Mouse (Mus musculus): ENCODE data around the gene Frzb.

Gene Frzb

DNA sequence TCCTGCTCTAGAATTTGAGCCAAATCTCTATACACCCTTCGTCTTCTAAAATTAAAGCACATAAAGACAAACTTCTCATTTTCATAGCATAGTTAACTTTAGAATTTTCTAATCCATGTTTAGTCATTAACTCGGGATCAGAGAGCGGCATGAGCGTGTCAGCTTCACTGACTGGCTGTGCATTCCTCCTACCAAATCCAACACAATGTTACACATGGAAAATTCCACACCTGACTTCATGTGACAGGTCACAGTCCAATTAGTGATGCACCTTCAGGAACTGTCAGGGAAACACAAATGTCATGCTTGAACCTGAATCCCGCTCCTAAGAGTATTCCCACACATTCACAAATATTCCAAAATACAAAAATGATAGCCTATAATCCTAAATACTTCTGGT, 24.3 kb downstream of the Frzb start:
- no peak for DNase-seq

DNA sequence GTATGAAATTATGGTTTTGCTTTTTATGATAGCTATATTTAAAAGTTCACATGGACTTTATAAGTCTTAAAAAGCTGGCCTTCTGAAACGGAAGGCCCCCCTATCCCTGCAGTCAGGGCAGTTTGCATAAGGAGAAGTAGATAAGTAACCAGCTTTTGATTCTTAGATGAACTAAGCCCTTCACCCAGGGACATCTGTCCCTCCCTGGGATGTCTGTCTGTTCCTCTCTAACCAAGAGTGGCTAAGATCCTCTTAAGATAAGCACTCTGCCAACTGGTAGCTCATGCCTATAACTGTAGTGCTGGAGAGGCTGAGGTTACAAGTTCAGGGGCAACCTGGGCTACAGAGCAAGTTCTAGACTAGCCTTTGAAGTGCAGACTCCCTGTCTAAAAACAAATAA, 25.4 kb downstream of the Frzb start:
- no peak for DNase-seq

DNA sequence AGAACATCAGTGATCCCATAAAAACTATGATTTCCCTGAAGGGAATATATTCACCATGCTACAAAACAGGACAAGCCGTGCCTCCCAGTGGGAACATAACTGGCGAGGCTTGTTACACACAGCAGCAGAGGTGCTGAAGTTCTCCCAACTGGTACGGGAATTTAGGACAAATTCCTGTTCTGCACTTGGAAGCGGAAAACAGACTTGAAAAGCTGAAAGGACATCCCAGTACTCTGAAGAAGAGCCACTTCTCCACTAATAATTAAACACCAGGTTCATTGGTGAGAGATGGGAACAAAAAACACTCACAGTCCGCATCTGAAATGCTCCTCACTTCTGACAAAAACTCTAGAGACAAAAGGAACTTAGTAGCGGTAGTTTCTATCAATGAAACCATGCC, 31.1 kb downstream of the Frzb start:
- no peak for DNase-seq

DNA sequence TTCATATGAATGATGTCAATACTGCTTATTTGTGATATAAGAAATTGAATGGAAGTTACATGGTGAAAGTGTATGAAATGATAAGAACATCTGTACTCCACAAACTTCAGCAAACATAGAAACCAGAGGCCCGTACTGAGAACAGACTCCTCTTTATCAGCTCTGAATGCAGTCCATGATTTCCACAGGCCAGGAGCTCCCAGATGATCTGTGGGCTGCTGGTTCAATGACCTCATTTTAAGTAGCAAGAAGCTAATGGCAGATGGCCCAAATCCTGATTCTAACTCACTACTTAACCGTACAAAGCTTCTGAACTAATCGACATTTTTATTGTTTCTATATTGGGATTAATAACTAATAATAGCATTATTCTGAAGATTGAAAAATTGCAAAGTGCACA, 33.0 kb downstream of the Frzb start:
- DNase-seq, result no peak

DNA sequence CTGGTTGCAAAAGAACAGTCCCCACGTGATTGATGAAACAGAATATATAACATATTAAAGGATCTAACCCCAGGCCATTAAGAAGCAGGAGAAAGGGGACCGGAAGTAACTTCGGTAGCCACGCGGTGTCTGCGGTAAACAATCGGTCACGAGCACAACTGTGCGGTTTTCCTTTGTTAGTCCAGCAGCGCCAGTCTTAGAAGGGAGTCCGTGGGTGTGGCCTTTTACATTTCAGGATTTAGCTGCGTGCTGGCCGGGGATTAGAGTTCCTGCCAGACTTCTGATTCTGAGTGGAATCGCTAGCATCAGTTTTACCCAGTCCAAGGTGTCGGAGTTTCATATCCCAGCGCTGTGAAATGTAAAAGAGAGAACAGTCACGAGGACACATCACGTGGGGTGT, 34.3 kb downstream of the Frzb start:
- no peak for DNase-seq

DNA sequence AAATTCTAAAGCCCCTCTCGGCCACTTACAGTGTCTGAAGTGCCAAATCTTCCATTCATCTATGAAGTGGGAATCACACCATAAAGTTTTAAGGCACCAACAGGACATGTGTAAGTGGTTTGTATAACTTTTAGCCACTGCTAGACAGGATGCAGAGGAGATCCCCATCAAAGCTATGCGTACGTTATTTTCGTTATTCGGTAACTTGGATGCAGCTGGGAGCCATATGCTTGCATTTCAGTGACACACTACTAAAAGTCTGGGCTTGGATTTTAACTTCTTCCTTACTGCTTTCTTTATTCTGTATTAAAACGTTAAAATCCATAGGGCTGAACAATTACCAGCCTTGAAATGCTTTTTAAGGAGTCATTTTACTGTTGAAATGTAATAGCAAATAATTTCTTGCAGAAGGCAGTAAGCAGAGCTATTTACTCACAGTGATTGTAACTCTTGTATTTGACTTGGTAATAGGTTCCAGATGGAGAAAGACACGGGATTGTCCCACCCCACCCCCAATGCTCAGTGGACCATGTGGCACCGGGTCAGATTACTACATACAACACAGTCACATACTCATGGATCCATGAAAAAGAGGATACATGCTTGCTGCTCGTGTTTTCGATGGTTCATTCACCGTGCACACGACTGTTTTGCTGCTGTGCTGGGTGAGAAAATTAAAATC, 37.4 kb downstream of the Frzb start:
- no peak for DNase-seq

DNA sequence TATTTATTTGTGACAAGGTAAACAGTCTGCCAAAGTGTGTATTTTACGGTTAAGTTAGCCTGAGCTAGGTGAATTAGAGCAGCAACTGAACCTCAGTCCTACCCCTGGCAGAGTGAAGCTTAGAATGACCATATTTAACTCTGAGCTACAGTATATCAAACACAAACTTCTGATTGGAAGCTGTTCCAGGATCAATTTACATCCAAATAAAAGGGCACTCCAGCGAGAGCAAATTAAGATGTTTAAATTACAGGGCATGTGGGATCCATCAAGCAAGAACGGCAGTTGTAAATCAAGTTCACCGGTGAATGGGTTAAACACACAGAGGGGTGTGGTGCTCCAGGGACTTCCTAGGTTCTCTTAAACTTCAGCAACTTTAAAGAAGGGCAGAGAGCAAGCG, 42.7 kb downstream of the Frzb start:
- DNase-seq, result no peak

DNA sequence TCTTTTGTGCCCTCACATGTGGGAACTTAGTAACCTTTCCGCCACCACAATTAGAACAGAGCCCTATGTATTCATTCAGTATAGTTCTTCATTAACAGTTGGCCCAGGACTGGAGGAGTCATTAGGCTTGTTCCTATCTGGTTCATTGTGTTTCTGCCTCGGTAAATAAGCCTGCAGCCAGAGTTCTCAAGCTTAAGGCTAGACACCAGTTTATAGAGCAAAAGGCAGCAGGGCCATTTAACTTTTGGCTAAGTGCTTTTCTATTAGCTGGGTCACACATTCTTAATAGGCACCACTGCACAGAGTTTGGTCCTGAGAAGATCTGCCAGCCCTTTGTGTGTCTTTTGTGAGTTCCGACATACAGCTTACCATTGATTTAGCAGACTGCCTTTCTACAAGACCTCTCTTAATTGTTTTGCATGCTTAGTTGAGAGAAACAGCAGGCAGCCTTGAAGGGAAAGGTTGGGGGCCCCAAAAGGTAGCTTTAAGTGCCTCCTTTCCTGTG, 48.8 kb downstream of the Frzb start:
- DNase-seq, result no peak

DNA sequence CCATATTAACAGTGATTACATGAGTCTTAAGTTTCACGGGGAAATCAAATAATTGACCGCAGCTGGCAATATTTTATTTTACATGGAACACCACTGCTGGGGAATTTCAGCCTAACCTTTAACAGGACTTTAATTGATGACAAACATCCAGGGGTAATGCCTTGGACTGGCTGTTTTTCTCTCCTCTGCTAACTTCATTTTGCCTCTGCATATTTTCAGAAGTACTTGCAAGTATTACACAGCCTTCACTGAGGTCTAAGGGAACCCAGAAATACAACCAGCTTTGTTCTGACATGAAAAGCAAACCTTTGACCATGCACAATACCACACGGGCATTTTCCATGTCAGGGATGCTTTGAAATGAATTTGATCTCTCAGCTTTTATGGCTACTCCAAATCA, 50.6 kb downstream of the Frzb start:
- DNase-seq, result no peak

DNA sequence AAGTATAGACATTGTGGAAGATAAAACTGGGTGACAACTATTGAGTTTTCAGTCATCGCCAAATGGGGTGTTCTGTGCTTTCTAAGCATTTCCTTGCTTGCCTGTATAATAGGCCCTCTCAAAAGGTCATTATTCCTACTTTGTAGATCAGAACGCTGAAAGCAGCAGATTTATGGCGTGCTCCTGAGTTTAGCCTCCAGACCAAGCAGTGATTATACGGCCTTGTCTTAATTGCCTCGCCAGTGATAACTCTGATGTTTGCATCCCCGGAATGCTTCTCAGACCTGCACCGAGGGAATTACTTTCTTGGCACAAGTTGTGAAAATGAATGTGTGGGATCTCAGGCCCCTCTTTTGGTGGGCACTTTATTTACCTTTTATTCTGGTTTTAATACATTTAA, 51.4 kb downstream of the Frzb start:
- DNase-seq, result no peak

DNA sequence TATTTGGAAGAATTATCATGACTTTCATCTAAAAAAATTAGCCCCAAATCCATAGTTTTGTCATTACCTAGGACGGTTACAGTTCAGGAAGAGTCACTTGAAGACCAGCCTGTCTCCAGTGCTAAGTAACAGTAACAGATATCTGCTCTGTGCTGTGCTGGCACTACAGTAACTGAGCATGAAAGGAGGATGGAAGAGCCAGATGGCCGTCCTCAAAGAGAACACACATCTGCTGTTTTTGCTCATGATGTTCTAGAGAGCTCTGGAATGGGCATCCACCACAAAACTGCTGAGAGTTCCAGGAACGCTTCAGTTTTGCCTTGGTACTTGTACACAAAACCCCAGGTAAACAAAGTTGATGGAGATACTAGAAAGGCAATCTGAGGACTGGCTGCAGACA, 59.1 kb downstream of the Frzb start:
- no peak for DNase-seq

DNA sequence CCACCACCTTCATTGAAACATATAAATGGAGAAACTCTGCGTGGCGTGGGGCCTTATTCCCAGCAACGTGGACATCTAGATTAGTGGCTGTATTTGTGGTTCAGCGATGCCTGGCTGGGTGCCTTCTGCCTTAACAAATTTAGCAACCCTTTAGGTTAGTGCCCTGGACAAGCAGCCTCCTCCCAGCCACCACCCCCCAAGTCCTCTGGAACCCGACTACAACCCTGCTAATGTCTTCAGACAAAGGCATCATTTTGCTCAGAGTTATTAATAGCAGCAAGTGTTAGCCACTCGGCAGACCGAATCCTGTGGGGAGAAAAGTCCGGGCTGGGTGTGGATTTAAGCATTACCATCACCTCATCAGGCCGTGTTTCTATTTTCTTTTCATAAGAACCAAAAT, 59.8 kb downstream of the Frzb start:
- DNase-seq, result no peak

DNA sequence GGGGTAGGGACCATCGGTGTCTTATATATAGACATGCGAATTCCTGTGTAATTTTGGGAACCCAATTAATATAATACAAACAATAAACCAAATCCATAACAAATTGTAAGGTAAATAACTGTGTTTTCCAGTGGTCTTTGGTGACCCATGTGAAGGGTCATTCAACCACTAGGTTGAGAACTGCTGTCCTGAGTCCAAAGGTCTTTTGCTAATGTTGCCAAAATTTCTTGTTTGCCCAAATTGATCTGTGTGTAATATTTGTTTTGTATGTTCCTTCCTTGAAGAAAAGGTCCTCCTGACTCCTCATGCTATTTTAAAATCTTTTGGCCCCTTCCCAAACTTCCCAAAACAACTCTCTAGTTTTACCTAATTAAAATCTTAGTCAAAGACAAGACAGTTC, 61.2 kb downstream of the Frzb start:
- no peak for DNase-seq

DNA sequence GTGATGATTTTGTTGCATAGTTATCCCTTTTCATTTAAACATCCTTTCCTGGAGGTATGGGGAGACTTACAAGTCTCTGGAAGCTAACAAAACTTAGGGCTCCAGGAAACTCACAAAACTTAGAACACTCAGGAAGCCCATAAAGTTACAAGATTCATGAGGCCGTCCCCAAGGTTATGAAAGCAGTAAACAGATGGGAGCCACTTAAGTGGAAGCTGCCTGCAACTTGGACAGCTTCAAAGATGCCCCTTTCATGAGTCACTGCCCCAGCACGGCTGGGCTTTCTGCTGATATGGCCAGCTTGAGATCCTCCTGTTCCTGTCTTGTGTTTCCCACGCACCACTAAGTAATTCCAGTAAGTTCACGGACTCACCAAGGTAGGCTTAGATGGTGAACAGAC, 63.0 kb downstream of the Frzb start:
- no peak for DNase-seq

DNA sequence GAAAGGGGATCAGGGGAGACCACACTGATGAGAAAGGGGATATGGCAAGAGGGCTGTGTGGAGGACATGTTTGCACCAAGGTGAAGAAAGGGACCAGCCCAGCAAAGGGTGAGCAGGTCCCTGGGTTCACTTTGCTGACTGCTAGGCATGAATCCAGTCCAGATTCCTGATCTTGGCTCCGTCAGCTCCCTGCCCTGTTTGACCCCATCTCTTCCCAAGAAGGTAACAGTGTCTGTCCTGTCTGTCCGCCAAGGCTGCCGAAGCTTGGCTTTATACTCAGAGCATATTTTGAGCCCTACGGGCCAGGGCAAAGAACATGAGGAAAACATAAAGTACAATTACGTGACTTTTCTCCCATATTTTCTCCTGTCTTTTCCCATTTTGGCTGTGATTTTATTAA, 67.6 kb downstream of the Frzb start:
- no peak for DNase-seq

DNA sequence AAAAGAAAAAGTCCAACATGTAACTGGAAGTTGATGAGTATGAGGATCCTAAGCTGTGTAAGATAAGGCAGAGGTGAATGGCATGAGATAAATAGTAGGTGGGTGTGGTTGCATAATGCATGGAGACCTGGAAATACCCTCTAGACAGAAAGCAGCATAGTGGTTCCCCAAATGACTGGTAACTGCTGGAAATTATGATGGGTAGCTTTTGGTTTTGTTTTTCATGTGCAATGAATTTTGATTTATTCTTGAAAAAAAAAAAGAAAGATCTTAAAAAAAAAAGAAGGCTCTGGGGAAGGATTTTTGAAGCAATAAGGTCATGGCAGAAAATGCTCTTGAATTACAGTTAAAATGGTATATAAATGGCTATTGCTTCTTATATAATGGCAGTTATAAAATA, 72.5 kb downstream of the Frzb start:
- DNase-seq, result no peak

DNA sequence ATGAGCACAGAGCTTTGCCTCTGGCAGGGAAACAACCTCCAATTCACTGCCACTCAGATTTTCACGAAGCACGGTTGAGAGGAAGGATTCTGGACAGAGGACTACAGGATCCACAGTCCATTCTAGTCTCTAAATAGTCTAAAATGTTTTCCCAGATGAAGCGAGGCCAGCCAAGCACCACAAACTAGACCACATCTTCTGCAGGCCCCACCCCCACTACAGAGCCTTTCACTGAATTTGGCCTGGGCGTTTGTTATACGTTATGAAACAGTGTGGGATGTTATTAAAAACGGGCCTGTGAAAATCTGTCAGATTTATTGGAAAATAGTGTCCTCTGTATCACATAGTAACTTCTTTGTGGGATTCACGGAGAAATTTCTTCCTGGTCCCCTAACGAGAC, 76.0 kb downstream of the Frzb start:
- no peak for DNase-seq
